Mouse (Mus musculus): ENCODE measurements around the gene Rabggta. TPM values are rescaled to one million over a fixed set of nuclear protein-coding genes. Genes with fewer than 3 reads are reported as not detected.

The Rabggta gene
- total RNA-seq, 2 experiments from 2014 or later, result 6.0 to 6.3 TPM

DNA sequence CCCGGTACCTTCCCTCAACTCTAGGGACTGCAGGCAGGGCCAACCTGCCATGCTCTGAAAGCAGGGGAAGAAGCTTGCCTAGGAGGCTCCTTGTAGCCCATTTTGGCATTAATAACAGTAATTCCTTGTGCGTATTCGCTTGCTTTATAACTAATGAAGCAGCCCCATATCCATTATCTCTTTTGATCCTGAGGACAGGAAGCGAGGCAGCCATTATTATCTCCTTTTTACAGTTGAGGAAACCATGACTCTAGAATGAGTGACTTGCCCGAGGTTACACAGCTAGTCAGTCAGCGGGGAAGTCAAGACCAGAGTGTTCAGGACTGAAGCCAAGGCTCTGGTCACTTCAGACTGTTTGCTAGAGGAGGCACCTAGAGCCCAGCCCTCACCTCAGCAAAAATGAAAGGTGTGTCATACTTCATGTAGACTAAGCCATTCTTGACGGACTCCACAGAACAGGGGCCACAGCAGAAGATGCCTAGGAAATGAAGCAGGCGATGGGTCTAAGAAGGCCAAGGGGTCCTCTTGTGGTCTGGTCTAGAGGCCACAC lies 15.9 kb downstream of the Rabggta start:
- ATAC-seq (replicated peaks; ENCODE audit: low FRiP score, poor library complexity, severe bottlenecking), result no peak

DNA sequence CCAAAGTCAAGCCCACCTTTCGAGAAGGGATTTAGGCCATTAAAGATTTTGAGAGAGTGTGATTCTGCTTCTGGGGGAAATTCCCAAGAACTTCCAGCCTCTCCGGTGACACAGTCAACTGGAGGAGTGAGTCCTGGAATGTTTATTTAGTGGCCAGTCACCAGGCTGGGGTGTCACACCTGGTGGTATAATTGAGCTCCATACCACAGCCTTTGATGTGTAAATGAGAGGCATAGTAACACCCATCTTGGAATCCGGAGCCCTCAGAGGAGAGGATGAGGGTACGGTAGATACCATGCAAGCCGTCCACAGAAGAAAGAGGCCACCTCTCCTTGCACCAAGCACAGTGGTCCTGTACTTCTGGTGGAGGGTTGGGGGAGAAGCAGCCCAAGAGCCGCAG lies 19.3 kb downstream of the Rabggta start:
- ATAC-seq (replicated peaks; ENCODE audit: low FRiP score, poor library complexity, severe bottlenecking), result no peak

DNA sequence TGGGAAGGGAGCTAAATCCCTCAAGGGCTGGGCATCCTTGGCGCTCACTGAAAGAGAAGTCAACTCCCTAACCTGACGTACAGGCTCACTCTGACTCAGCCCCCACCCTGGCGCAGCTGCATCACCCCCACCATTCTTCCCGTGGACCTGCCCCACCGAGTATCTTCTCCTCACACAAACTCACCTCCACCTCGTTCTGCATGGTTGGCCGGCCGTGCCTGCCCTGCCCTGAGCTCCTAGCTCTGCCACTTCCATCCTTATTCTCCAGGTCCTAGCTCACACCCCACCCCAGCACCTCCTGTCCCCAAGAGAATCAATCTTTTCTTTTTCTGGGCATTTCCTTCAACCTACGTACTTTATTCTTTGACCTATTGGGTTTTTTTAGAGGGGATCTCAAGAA lies 20.9 kb downstream of the Rabggta start:
- ATAC-seq (replicated peaks; ENCODE audit: low FRiP score, poor library complexity, severe bottlenecking), result no peak

DNA sequence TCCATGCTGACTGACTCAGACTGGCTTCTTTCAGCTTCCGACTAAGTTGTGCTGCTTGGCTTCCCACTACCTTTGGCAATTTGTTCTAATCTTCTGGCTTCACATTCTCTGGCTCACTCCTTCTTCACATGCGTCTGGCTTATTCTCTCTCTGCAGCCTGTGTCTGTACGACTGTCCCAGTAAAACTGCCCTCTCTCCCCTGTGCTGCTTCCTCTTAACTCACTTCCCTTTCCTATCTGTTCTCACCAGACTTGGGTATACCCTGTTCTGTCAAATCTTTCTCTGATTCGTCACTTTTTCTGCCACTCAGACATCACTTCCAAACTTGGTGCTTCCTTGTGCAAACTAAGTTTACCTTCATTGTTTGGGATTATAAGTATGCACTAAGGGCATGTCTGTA lies 24.8 kb downstream of the Rabggta start:
- ATAC-seq (replicated peaks; ENCODE audit: low FRiP score, poor library complexity, severe bottlenecking), result no peak

DNA sequence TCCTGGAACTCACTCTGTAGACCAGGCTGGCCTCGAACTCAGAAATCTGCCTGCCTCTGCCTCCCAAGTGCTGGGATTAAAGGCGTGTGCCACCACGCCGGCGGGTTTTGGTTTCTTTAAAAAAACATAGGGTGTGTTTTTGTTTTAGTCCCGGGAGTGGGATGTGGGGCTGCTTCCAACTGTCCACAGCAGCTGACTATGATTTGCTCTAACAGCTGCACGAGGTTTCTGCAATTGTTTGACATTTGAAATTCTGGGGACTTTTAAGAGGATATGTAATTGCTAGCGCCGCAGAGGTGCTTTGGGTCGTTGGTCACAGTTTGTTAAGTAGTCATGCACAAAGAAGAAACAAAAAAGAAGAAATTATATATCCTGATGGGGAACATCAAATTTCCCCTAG lies 32.6 kb downstream of the Rabggta start:
- ATAC-seq (replicated peaks; ENCODE audit: low FRiP score, poor library complexity, severe bottlenecking), result no peak

DNA sequence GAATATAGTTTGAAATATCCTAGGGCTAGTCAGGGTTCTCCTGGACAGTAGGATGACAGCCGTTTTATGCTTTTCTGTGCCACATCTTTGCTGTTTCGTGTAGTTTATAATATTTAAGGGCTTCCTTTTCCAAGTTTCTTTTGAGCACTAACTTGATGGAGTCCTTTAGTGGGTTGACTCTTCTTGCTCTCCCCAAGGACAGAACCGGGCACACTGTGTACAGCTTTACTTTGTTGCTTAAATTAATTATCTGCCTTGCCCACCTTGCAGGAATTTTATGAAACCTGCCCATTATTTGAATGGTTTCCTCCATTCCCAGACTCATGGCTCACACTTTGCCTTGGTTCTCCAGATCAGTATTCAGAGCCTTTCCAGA lies 40.0 kb downstream of the Rabggta start:
- ATAC-seq (replicated peaks; ENCODE audit: low FRiP score, poor library complexity, severe bottlenecking), result peak; percentile 32

DNA sequence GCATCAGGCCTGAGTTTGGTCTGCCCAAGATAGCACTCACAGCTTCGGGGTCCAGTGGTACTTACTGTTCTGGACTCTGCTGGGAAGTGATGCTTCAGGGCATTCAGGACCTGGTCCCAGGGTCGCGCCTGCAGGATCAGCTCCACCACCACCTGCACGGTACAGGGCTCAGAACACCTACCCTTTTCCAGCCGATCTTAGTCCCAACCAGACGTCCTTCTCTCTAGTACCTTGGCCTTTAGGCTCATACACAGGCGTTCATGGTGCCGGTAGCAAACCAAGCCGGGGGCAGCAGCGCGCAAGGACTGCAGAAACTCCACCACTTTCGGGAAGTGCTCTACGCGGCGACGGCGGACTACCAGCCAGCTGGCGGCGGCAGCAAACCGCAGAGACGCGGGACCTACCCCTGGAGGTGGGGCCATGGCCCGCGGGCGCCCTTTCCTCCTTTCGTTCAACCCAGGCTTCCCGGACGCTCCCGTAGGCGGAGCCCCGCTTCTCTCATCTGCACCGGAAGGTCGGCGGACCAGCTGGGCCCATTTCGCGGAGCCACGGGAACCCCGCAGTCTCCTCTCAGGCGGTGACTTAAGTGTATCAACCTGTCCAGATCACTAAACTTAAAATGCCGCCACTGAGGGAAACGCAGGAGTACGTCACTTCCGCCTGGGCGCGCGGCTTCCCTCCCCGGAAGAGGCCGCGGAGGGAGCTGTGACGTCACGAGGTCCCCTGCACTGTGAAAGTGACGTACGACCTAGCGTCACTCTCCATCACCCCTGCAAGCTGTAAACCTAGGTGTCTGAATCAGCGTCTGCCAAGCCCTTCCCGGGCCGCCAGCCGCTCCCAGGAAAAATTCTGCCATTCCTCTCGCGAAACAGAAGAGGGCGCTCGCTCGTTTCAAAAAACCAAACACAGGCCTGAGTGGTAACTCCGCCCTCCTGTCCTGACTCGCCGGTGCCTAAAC lies 40.6 kb downstream of the Rabggta start, which contains the start of gene Tinf2:
Gene Tinf2, minus strand, starts transcription at position 661 of the 958 bp plus-strand sequence.
- ATAC-seq (replicated peaks; ENCODE audit: low FRiP score, poor library complexity, severe bottlenecking), result peak; percentile 94

DNA sequence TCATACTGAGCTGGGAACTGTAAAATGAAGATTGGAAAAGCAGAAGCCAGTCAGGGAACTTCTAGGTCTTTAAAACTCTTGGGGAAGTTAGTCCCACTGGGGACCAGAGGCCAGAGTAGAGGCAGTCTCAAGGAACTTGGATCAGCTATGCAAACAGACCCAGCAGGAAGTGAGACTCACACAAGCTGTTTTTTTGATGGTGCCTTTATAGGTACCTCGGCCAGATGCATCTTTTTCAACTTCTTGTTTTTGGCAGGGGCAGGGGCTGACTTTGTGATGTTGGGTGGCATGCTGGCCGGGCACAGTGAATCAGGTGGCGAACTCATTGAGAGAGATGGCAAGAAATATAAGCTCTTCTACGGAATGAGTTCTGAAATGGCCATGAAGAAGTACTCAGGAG lies 44.4 kb downstream of the Rabggta start:
- no peak for ATAC-seq (replicated peaks; ENCODE audit: low FRiP score, poor library complexity, severe bottlenecking)

DNA sequence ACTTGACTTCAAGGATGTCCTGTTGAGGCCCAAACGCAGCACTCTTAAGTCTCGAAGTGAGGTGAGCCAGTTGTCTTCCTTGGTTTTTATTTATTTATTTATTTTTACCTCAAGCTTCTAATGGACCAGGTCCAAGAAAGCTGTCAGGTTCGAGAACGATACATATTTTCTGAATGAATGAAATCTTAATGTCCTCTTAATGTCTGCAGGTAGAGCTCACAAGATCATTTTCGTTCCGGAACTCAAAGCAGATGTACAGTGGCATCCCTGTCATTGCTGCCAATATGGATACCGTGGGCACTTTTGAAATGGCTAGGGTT lies 49.4 kb downstream of the Rabggta start:
- no peak for ATAC-seq (replicated peaks; ENCODE audit: low FRiP score, poor library complexity, severe bottlenecking)

DNA sequence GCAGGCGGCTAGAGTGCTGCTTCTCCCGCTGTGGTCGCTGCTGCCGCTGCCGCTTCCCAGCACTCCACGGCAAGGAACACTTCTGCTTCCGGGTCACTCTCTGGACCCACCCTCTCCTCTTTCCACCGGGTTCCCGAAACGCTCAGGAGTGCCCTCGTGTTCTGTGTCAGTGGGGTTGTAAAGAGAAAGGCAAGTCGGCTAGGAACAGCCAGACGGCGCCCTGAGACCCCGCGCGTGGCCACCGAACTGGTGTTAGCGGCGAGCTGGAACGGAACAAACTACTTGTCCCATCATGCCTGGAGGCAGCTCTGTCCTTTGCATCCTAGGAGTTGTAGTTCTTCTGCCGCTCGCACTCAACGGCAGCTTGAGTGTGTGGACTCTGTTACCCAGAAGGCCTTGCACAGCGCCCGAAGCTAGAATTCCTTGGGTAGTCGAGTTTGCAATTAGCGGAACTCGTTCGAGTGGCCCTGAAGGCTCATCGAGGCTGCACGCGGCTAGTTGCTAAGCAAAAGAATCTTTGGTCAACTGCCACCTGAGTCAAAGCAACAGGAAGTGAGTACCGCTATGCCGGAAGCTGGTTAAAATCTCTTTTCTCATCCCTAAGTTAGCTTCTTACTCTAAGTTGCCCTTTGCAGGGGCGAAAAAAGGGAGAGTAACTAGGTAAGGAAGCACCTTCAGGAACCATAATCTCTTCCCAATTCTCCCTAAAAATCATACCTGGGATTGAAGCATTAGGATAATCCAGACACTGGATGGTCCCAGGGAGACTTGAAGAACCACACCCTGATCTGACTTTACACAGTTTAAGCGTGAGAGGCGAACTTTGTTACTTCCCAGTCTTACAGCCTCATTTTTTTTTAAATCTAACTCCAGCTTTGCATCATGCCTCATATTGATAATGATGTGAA lies 50.0 kb downstream of the Rabggta start, which contains the start of the genes Gmpr2 and Nedd8:
Gene Gmpr2, plus strand, starts transcription at position 109 of the 908 bp plus-strand sequence.
Gene Nedd8, minus strand, starts transcription at position 292 of the 908 bp plus-strand sequence.
- peak; percentile 97 for ATAC-seq (replicated peaks; ENCODE audit: low FRiP score, poor library complexity, severe bottlenecking)

DNA sequence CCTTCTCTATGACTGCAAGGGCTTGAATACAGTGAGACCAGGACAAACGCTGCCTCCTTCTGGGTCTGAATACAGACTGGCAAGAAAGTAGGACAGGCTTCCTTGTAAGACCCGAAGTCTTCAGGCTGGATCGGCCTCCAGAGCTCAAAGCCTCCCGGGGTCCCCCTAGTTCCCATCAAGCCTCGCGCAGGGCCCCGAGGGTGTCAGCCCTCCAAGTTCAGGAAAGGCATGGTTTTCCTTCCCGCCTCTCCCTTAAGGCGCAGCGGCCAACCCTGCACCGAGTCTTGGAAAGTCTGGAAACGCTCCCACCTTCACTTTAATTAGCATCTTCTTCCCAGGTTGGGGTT lies 50.6 kb downstream of the Rabggta start:
- ATAC-seq (replicated peaks; ENCODE audit: low FRiP score, poor library complexity, severe bottlenecking), result peak; percentile 21

Other genes starting within 250 kb of the Rabggta start
Only the 30 nearest of the 37 such genes appear.
- gene Dcaf11, start 162.3 kb downstream of the Rabggta start, total RNA-seq (2015; ENCODE audit: low replicate concordance), result 31.0 and 44.0 TPM in 2 replicates
- gene Dcaf11, start 162.3 kb downstream of the Rabggta start, total RNA-seq (2017; ENCODE audit: low replicate concordance), result 20.2 and 39.3 TPM in 2 replicates
- gene A730061H03Rik, start 161.9 kb downstream of the Rabggta start, total RNA-seq (2015; ENCODE audit: low replicate concordance), result 6.5 TPM in 1 of 2 replicates, not detected in the other
- not detected in 2 replicates for gene A730061H03Rik, start 161.9 kb downstream of the Rabggta start, total RNA-seq (2017; ENCODE audit: low replicate concordance)
- gene Fitm1, start 146.6 kb downstream of the Rabggta start, total RNA-seq (2015; ENCODE audit: low replicate concordance), result not detected in 2 replicates
- not detected in 2 replicates for gene Fitm1, start 146.6 kb downstream of the Rabggta start, total RNA-seq (2017; ENCODE audit: low replicate concordance)
- gene Psme1, start 144.1 kb downstream of the Rabggta start, total RNA-seq (2015; ENCODE audit: low replicate concordance), result 287 and 391 TPM in 2 replicates
- 37.7 and 64.8 TPM in 2 replicates for gene Psme1, start 144.1 kb downstream of the Rabggta start, total RNA-seq (2017; ENCODE audit: low replicate concordance)
- 11.7 and 19.8 TPM in 2 replicates for gene Emc9, start 137.0 kb downstream of the Rabggta start, total RNA-seq (2015; ENCODE audit: low replicate concordance)
- 3.3 and 14.8 TPM in 2 replicates for gene Emc9, start 137.0 kb downstream of the Rabggta start, total RNA-seq (2017; ENCODE audit: low replicate concordance)
- gene Psme2, start 131.2 kb downstream of the Rabggta start, total RNA-seq (2015; ENCODE audit: low replicate concordance), result 112 and 141 TPM in 2 replicates
- 45.1 and 109 TPM in 2 replicates for gene Psme2, start 131.2 kb downstream of the Rabggta start, total RNA-seq (2017; ENCODE audit: low replicate concordance)
- gene Rnf31, start 130.6 kb downstream of the Rabggta start, total RNA-seq (2015; ENCODE audit: low replicate concordance), result 20.2 and 22.2 TPM in 2 replicates
- 31.8 and 34.7 TPM in 2 replicates for gene Rnf31, start 130.6 kb downstream of the Rabggta start, total RNA-seq (2017; ENCODE audit: low replicate concordance)
- gene Irf9, start 118.7 kb downstream of the Rabggta start, total RNA-seq (2015; ENCODE audit: low replicate concordance), result 70.8 and 89.0 TPM in 2 replicates
- gene Irf9, start 118.7 kb downstream of the Rabggta start, total RNA-seq (2017; ENCODE audit: low replicate concordance), result 87.4 and 106 TPM in 2 replicates
- 6.5 TPM in 1 of 2 replicates, not detected in the other for gene Rec8, start 104.2 kb downstream of the Rabggta start, total RNA-seq (2015; ENCODE audit: low replicate concordance)
- gene Rec8, start 104.2 kb downstream of the Rabggta start, total RNA-seq (2017; ENCODE audit: low replicate concordance), result 1.4 and 7.7 TPM in 2 replicates
- gene Ipo4, start 86.3 kb downstream of the Rabggta start, total RNA-seq (2015; ENCODE audit: low replicate concordance), result 29.9 and 46.5 TPM in 2 replicates
- 18.1 and 53.9 TPM in 2 replicates for gene Ipo4, start 86.3 kb downstream of the Rabggta start, total RNA-seq (2017; ENCODE audit: low replicate concordance)
- gene Gm49378, start 84.4 kb downstream of the Rabggta start, total RNA-seq (2015; ENCODE audit: low replicate concordance), result 12.3 and 17.2 TPM in 2 replicates
- gene Gm49378, start 84.4 kb downstream of the Rabggta start, total RNA-seq (2017; ENCODE audit: low replicate concordance), result 3.5 and 7.0 TPM in 2 replicates
- 39.8 and 58.4 TPM in 2 replicates for gene Tm9sf1, start 78.5 kb downstream of the Rabggta start, total RNA-seq (2015; ENCODE audit: low replicate concordance)
- 47.0 and 64.3 TPM in 2 replicates for gene Tm9sf1, start 78.5 kb downstream of the Rabggta start, total RNA-seq (2017; ENCODE audit: low replicate concordance)
- gene Tssk4, start 72.1 kb downstream of the Rabggta start, total RNA-seq (2015; ENCODE audit: low replicate concordance), result 6.5 TPM in 1 of 2 replicates, not detected in the other
- gene Tssk4, start 72.1 kb downstream of the Rabggta start, total RNA-seq (2017; ENCODE audit: low replicate concordance), result 1.3 and 2.5 TPM in 2 replicates
- 14.3 and 20.5 TPM in 2 replicates for gene Mdp1, start 61.8 kb downstream of the Rabggta start, total RNA-seq (2015; ENCODE audit: low replicate concordance)
- gene Mdp1, start 61.8 kb downstream of the Rabggta start, total RNA-seq (2017; ENCODE audit: low replicate concordance), result 2.3 and 14.9 TPM in 2 replicates
- gene Gmpr2, start 50.3 kb downstream of the Rabggta start, total RNA-seq (2015; ENCODE audit: low replicate concordance), result 1.7 and 3.6 TPM in 2 replicates
- 9.0 and 14.1 TPM in 2 replicates for gene Gmpr2, start 50.3 kb downstream of the Rabggta start, total RNA-seq (2017; ENCODE audit: low replicate concordance)
- 105 and 189 TPM in 2 replicates for gene Nedd8, start 50.1 kb downstream of the Rabggta start, total RNA-seq (2015; ENCODE audit: low replicate concordance)
- gene Nedd8, start 50.1 kb downstream of the Rabggta start, total RNA-seq (2017; ENCODE audit: low replicate concordance), result 102 and 138 TPM in 2 replicates
- 39.6 and 50.7 TPM in 2 replicates for gene Tinf2, start 40.4 kb downstream of the Rabggta start, total RNA-seq (2015; ENCODE audit: low replicate concordance)
- 31.5 and 57.4 TPM in 2 replicates for gene Tinf2, start 40.4 kb downstream of the Rabggta start, total RNA-seq (2017; ENCODE audit: low replicate concordance)
- 1.4 and 4.6 TPM in 2 replicates for gene Tgm1, start 8.3 kb downstream of the Rabggta start, total RNA-seq (2015; ENCODE audit: low replicate concordance)
- gene Tgm1, start 8.3 kb downstream of the Rabggta start, total RNA-seq (2017; ENCODE audit: low replicate concordance), result 1.8 TPM in 1 of 2 replicates, not detected in the other
- 6.7 and 39.3 TPM in 2 replicates for gene Dhrs1, start 23.4 kb upstream of the Rabggta start, total RNA-seq (2015; ENCODE audit: low replicate concordance)
- 0.76 and 10.4 TPM in 2 replicates for gene Dhrs1, start 23.4 kb upstream of the Rabggta start, total RNA-seq (2017; ENCODE audit: low replicate concordance)
- 5.9 and 8.6 TPM in 2 replicates for gene Nop9, start 23.4 kb upstream of the Rabggta start, total RNA-seq (2015; ENCODE audit: low replicate concordance)
- gene Nop9, start 23.4 kb upstream of the Rabggta start, total RNA-seq (2017; ENCODE audit: low replicate concordance), result 7.2 and 11.7 TPM in 2 replicates
- gene Cideb, start 36.2 kb upstream of the Rabggta start, total RNA-seq (2015; ENCODE audit: low replicate concordance), result not detected in 2 replicates
- not detected in 2 replicates for gene Cideb, start 36.2 kb upstream of the Rabggta start, total RNA-seq (2017; ENCODE audit: low replicate concordance)
- gene Ltb4r2, start 39.2 kb upstream of the Rabggta start, total RNA-seq (2015; ENCODE audit: low replicate concordance), result not detected in 2 replicates
- gene Ltb4r2, start 39.2 kb upstream of the Rabggta start, total RNA-seq (2017; ENCODE audit: low replicate concordance), result not detected in 2 replicates
- gene Ltb4r1, start 43.7 kb upstream of the Rabggta start, total RNA-seq (2015; ENCODE audit: low replicate concordance), result 8.8 and 11.9 TPM in 2 replicates
- gene Ltb4r1, start 43.7 kb upstream of the Rabggta start, total RNA-seq (2017; ENCODE audit: low replicate concordance), result 2.8 and 8.9 TPM in 2 replicates
- not detected in 2 replicates for gene Adcy4, start 61.8 kb upstream of the Rabggta start, total RNA-seq (2015; ENCODE audit: low replicate concordance)
- gene Adcy4, start 61.8 kb upstream of the Rabggta start, total RNA-seq (2017; ENCODE audit: low replicate concordance), result not detected in 2 replicates
- 18.4 and 28.1 TPM in 2 replicates for gene Ripk3, start 66.6 kb upstream of the Rabggta start, total RNA-seq (2015; ENCODE audit: low replicate concordance)
- 2.3 and 33.1 TPM in 2 replicates for gene Ripk3, start 66.6 kb upstream of the Rabggta start, total RNA-seq (2017; ENCODE audit: low replicate concordance)
- not detected in 2 replicates for gene Nfatc4, start 100.9 kb upstream of the Rabggta start, total RNA-seq (2015; ENCODE audit: low replicate concordance)
- not detected in 2 replicates for gene Nfatc4, start 100.9 kb upstream of the Rabggta start, total RNA-seq (2017; ENCODE audit: low replicate concordance)
- under 0.01 and 4.2 TPM in 2 replicates for gene Nynrin, start 131.7 kb upstream of the Rabggta start, total RNA-seq (2015; ENCODE audit: low replicate concordance)
- 0.26 and 0.45 TPM in 2 replicates for gene Nynrin, start 131.7 kb upstream of the Rabggta start, total RNA-seq (2017; ENCODE audit: low replicate concordance)
- 0.42 TPM in 1 of 2 replicates, not detected in the other for gene Cbln3, start 162.1 kb upstream of the Rabggta start, total RNA-seq (2015; ENCODE audit: low replicate concordance)
- not detected in 2 replicates for gene Cbln3, start 162.1 kb upstream of the Rabggta start, total RNA-seq (2017; ENCODE audit: low replicate concordance)
- 3.2 and 3.8 TPM in 2 replicates for gene Khnyn, start 162.7 kb upstream of the Rabggta start, total RNA-seq (2015; ENCODE audit: low replicate concordance)
- 5.0 and 8.1 TPM in 2 replicates for gene Khnyn, start 162.7 kb upstream of the Rabggta start, total RNA-seq (2017; ENCODE audit: low replicate concordance)
- 5.4 and 5.9 TPM in 2 replicates for gene Sdr39u1, start 178.0 kb upstream of the Rabggta start, total RNA-seq (2015; ENCODE audit: low replicate concordance)
- gene Sdr39u1, start 178.0 kb upstream of the Rabggta start, total RNA-seq (2017; ENCODE audit: low replicate concordance), result 0.64 TPM in 1 of 2 replicates, not detected in the other